Mouse (Mus musculus) neural tube, embryonic 14.5 days (tissue): ENCODE data around the gene Uhrf1bp1. TPM values are rescaled to one million over a fixed set of nuclear protein-coding genes. Genes with fewer than 3 reads are reported as not detected.

Experiments used
- ATAC-seq: fragments of 200-750 bp; cut with Nextera tagmentation; 2 replicates; pipeline ENCODE4 v1.8.0; 2017; ENCODE audit warnings: low read depth, mild to moderate bottlenecking, moderate TSS enrichment, moderate library complexity
- H3K27ac ChIP-seq: fragments of 300-500 bp; sonication (generic); 2 replicates; pipeline ENCODE4 v1.5.1; 2014; ENCODE audit warnings: low read depth, mild to moderate bottlenecking, control low read depth, low read length, moderate library complexity, mixed read lengths
- H3K27me3 ChIP-seq: fragments of 300-500 bp; sonication (generic); 2 replicates; pipeline ENCODE4 v1.6.1; 2014; ENCODE audit warnings: low read length; ENCODE audit not compliant: control insufficient read depth, insufficient read depth
- H3K36me3 ChIP-seq: fragments of 300-500 bp; sonication (generic); 2 replicates; pipeline ENCODE4 v1.6.1; 2014; ENCODE audit warnings: low read length, mixed read lengths; ENCODE audit not compliant: control insufficient read depth, insufficient read depth
- H3K4me1 ChIP-seq: fragments of 300-500 bp; sonication (generic); 2 replicates; pipeline ENCODE4 v1.6.1; 2014; ENCODE audit warnings: low read length; ENCODE audit not compliant: control insufficient read depth, insufficient read depth
- H3K4me2 ChIP-seq: fragments of 300-500 bp; sonication (generic); 2 replicates; pipeline ENCODE4 v1.6.1; 2014; ENCODE audit warnings: mild to moderate bottlenecking, low read depth, low read length, control low read depth
- H3K4me3 ChIP-seq: fragments of 300-500 bp; sonication (generic); 2 replicates; pipeline ENCODE4 v1.5.1; 2014; ENCODE audit warnings: low read depth, low read length, control low read depth, mixed read lengths
- H3K9ac ChIP-seq: fragments of 300-500 bp; sonication (generic); replicated peaks from 2 replicates; pipeline ENCODE4 v1.6.1; 2014; ENCODE audit warnings: low read depth, mild to moderate bottlenecking, control low read depth, low read length, mixed read lengths
- H3K9me3 ChIP-seq: fragments of 300-500 bp; sonication (generic); 2 replicates; pipeline ENCODE4 v1.6.1; 2016; ENCODE audit warnings: low read length; ENCODE audit not compliant: control insufficient read depth
- WGBS: fragments of 180-500 bp; shearing (Covaris S2); extraction: QIAGEN DNeasy Blood & Tissue Kit; methylation state at CpG from one replicate; pipeline ENCODE4 v1.1.7; 2014; 5-methylcytosine and 5-hydroxymethylcytosine counted together
- polyA plus RNA-seq: library from polyadenylated mRNA; unstranded; fragments of >200 nt; fragmentation: Nextera tagmentation; extraction: Ambion mirVana; gene quantifications from 2 replicates; pipeline ENCODE4 v1.2.1, GENCODE M21; 2014

Uhrf1bp1 gene
- polyA plus RNA-seq, 1 experiment from 2014 or later = 7.3 TPM

DNA sequence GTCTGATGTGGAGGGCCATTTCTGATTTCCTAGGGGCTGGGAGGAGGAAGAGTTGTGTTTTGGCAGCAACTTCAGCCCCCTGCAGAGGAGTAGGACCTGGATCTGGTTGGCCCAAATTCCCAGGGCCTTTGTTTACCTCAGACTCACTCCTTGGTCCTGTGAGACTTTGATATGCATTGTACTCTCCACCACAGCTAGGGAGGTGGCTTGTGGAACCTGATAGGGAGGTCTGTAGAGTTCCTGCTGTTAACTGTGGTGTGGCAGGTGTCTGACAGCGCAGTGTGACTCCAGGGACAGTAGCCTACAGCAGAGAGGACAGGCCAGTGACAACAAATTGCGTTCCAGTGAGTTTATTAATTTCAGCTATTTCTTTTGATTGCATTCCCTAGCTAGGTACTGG lies 2.9 kb downstream of the Uhrf1bp1 start:
- Histone ChIP-seq H3K9ac (no peak overlapping the region), H3K4me2 (no peak overlapping the region), H3K4me1 (peaks cover 22% of the 10 kb centered on the region), H3K4me3 (no peak overlapping the region), H3K9me3 (no peaks in the 10 kb centered on the region), H3K27me3 (no peaks in the 10 kb centered on the region), H3K27ac (no peak overlapping the region), H3K36me3 (no peaks in the 10 kb centered on the region)
- whole genome bisulfite sequencing = 37% methylated on average over 2 of the region's 2 CpGs
- ATAC-seq = no peak

DNA sequence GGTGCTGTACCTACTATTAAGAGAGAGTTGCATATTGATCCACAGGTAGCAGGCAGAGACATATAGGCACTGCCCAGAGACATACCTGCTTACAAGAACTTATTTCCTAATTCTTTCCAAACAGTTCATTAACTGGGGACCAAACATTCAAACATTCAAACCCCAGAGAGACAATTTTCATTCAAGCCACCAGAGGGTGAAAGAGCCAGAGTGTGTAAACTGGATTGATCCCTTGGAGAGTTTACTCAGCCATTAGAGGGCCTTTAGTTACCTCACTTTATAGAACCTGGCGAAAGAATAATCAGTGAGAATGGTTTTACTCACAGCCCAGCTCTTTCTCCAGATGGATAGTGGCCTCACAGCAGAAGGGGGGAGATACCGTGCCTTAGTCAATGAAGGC lies 9.2 kb downstream of the Uhrf1bp1 start:
- no peak overlapping the region for H3K4me2 ChIP-seq
- no peak overlapping the region for H3K9ac ChIP-seq
- H3K27ac ChIP-seq = no peak overlapping the region
- no peak for ATAC-seq
- WGBS = 58% methylated on average over 2 of the region's 2 CpGs
- H3K36me3 ChIP-seq = no peaks in the 10 kb centered on the region
- no peaks in the 10 kb centered on the region for H3K9me3 ChIP-seq
- H3K4me3 ChIP-seq = no peak overlapping the region
- no peaks in the 10 kb centered on the region for H3K27me3 ChIP-seq
- H3K4me1 ChIP-seq = no peaks in the 10 kb centered on the region

DNA sequence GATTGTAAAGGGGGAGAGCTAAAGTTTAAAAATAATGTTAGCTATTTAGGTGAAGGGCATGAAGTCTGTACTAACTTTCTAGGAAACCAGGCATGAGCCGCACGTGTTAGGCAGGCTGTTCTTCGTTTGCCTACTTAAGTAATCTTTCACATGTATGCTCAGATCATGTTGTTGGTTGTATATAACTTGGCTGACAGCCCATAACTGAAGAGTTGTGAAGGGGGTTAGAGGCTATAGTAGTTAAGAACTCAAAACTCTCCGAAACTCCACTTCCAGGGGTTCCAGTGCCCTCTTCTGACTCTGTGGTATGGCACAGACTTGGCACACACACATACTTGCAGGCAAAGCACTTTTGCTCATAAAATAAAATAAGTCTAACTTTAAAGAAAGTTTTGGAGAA lies 10.5 kb downstream of the Uhrf1bp1 start:
- no peak overlapping the region for H3K4me3 ChIP-seq
- 96% methylated on average over 4 of the region's 4 CpGs for WGBS
- no peaks in the 10 kb centered on the region for H3K36me3 ChIP-seq
- H3K9me3 ChIP-seq = no peaks in the 10 kb centered on the region
- no peaks in the 10 kb centered on the region for H3K4me1 ChIP-seq
- no peak overlapping the region for H3K4me2 ChIP-seq
- ATAC-seq = no peak
- H3K27me3 ChIP-seq = no peaks in the 10 kb centered on the region
- no peak overlapping the region for H3K27ac ChIP-seq
- no peak overlapping the region for H3K9ac ChIP-seq

DNA sequence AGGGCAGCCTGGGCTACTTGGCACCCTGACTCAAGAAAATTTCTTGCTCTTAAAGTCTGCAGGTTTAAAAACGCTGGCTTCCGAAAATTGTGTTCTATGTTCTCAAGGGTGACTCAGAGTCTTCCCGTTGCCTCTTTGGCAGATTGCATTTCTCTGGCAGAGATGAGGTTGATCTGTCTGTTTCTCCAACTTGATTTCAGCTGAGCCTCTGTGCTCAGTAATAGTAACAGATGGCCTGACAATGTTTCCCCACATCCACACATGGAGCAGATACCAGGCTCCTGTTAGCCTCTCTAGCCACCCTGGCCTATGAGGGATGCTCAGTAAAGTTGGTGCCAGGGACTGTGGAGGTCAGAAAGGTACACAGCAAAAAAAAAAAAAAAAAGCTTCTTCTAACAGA lies 15.6 kb downstream of the Uhrf1bp1 start:
- Histone ChIP-seq H3K9me3 (no peaks in the 10 kb centered on the region), H3K4me1 (no peaks in the 10 kb centered on the region), H3K4me3 (no peak overlapping the region), H3K36me3 (no peaks in the 10 kb centered on the region), H3K27me3 (no peaks in the 10 kb centered on the region), H3K9ac (no peak overlapping the region), H3K27ac (no peak overlapping the region), H3K4me2 (no peak overlapping the region)
- 93% methylated on average over 3 of the region's 3 CpGs for WGBS
- no peak for ATAC-seq

DNA sequence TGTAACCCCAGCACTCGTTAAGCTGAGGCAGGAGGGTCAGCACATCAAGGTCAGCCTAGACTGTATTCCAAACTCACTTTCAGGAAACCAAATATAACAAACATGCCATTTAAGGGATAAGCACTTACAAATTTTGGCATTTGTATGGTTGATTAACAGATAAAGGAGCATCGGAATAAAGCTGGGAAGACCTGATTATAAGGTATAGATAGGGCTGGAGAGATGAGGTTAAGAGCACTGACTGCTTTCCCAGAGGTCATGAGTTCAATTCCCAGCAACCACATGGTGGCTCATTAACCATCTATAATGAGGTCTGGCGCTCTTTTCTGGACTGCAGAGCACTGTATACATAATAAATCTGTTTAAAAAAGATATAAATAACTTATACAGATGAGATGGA lies 17.3 kb downstream of the Uhrf1bp1 start:
- Histone ChIP-seq H3K4me2 (no peak overlapping the region), H3K27me3 (no peaks in the 10 kb centered on the region), H3K36me3 (0 out of 2 replicates have a peak, but pooled peaks cover 2% of the 10 kb centered on the region), H3K4me1 (no peaks in the 10 kb centered on the region), H3K9ac (no peak overlapping the region), H3K9me3 (no peaks in the 10 kb centered on the region), H3K4me3 (no peak overlapping the region), H3K27ac (no peak overlapping the region)
- ATAC-seq = no peak
- WGBS = 71% methylated on average over 3 of the region's 3 CpGs

DNA sequence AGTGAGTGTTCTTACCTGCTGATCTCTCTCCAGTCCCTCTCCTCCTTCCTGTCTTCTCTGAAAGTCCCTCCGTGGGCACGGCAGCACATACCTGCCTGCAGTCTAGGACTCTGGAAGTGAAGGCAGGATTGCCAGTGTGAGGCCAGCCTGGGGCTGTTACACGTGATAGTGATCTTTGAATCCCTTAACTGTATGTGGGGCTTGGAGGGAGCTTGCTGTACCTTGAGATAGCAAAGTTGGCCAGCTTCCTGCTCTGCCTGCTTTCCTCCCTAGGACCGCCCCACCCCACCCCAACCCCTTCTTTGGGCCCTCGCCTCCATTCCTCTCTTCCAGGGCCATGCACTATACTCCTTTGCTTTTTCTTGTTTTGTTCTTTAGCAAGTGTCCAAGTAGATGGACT lies 18.3 kb downstream of the Uhrf1bp1 start:
- H3K4me1 ChIP-seq = no peaks in the 10 kb centered on the region
- no peak overlapping the region for H3K4me2 ChIP-seq
- peaks cover 9% of the 10 kb centered on the region; the same call in 1 of the 2 replicates for H3K36me3 ChIP-seq
- H3K27me3 ChIP-seq = no peaks in the 10 kb centered on the region
- 81% methylated on average over 5 of the region's 5 CpGs for WGBS
- no peaks in the 10 kb centered on the region for H3K9me3 ChIP-seq
- no peak overlapping the region for H3K4me3 ChIP-seq
- no peak overlapping the region for H3K9ac ChIP-seq
- no peak for ATAC-seq
- no peak overlapping the region for H3K27ac ChIP-seq

DNA sequence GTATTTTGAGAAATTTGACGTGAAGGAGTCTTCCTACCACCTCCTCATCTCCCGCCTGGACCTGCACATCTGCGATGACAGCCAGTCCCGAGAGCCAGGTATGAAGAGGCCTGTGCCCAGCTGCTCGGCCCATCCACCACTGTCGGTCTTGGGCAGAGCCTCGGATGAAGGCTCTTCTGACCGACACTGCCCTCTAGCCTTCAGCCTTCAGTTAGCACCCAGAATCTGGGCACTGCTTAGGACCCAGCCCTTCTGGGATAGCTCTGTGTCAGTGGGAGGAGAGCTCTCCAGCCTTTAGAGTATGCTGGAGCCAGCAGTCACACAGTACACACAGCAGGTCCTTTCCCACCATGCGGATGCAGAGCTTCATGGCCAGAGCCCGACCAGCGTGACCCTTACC lies 25.3 kb downstream of the Uhrf1bp1 start:
- no peaks in the 10 kb centered on the region for H3K4me1 ChIP-seq
- no peak overlapping the region for H3K4me2 ChIP-seq
- 70% methylated on average over 11 of the region's 11 CpGs for WGBS
- no peaks in the 10 kb centered on the region for H3K9me3 ChIP-seq
- H3K9ac ChIP-seq = no peak overlapping the region
- H3K36me3 ChIP-seq = peaks cover 56% of the 10 kb centered on the region
- no peak for ATAC-seq
- no peaks in the 10 kb centered on the region for H3K27me3 ChIP-seq
- H3K4me3 ChIP-seq = no peak overlapping the region
- no peak overlapping the region for H3K27ac ChIP-seq

DNA sequence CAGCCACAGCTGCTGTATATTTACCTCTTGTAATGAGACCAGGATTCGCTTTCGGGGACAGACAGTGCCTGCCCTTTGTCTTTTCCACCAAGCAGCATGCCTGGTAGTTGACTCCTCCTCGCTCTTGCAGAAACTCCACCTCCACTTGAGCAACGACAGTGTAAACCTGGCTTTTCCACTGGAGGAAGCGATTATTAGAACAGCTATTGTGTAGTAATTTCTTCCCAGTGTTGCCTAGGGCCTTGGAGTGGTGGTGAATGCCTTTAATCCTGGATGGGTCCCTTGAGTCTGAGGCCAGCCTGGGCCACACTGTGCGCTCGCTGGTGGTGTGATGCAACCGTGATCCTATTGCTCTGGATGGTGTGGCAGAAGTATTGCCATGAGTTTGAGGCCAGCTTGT lies 26.9 kb downstream of the Uhrf1bp1 start:
- Histone ChIP-seq H3K4me3 (no peak overlapping the region), H3K9ac (no peak overlapping the region), H3K27me3 (no peaks in the 10 kb centered on the region), H3K27ac (no peak overlapping the region), H3K36me3 (peaks cover 71% of the 10 kb centered on the region), H3K4me1 (no peaks in the 10 kb centered on the region), H3K9me3 (no peaks in the 10 kb centered on the region), H3K4me2 (no peak overlapping the region)
- WGBS = 88% methylated on average over 8 of the region's 8 CpGs
- no peak for ATAC-seq

DNA sequence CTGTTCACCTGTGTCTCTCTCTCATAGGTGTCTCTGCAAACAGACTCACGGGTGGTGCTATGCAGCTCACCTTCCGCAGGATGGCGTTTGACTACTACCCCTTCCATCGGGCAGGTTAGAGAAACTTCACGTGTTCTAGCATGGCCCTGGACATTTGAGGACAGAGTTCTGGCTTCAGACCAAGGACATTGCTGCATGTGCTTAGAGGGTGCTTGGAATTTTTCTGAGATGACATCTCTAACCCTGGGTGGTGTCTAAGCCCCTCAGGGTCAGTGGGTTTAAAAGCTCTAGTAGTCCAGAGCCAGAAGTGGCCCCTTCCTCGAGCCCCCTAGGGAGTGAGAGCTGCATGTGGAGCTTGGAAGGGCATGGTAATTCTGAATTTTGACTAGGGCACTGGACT lies 27.8 kb downstream of the Uhrf1bp1 start:
- Histone ChIP-seq H3K4me3 (no peak overlapping the region), H3K27ac (no peak overlapping the region), H3K9me3 (no peaks in the 10 kb centered on the region), H3K36me3 (peaks cover 69% of the 10 kb centered on the region), H3K9ac (no peak overlapping the region), H3K4me1 (no peaks in the 10 kb centered on the region), H3K4me2 (no peak overlapping the region), H3K27me3 (no peaks in the 10 kb centered on the region)
- no peak for ATAC-seq
- 93% methylated on average over 6 of the region's 6 CpGs for WGBS
